Mouse (Mus musculus) kidney, adult 2 months (tissue): ENCODE data around the gene Cdon.

Source experiments
- CTCF ChIP-seq: fragments of 200-500 bp; conservative IDR thresholded peaks from 2 replicates; pipeline ENCODE4 v1.5.1; 2011; ENCODE audit warnings: low read depth, mild to moderate bottlenecking, control low read depth, low read length, moderate library complexity, mixed read lengths; ENCODE audit not compliant: insufficient read depth, insufficient read length
- POLR2A ChIP-seq: fragments of 200-500 bp; IDR thresholded peaks from one replicate; pipeline ENCODE4 v1.6.1; 2011; ENCODE audit warnings: low read depth, low read length, control low read depth

GRCm38 (mm10) chr9:35479456-35479855 is 58.5 kb downstream of the Cdon start:
- TF ChIP-seq CTCF (no peak), POLR2A (no peak)
